Mouse (Mus musculus): ENCODE data around the gene Map1b. TPM values are rescaled to one million over a fixed set of nuclear protein-coding genes. Genes with fewer than 3 reads are reported as not detected.

The Map1b gene
- total RNA-seq, 2 experiments from 2014 or later: 586 to 655 TPM

- DNase-seq (ENCODE audit: low spot score in 2 of 2): no peak
- intact Hi-C loops (cut with DNase I): no loop called here
Observed at GRCm38 (mm10) chr13:99496106-99496505, 20.2 kb downstream of the Map1b start.

- no peak for DNase-seq (ENCODE audit: low spot score in 2 of 2)
- intact Hi-C loops (cut with DNase I): no loop called here
Observed at GRCm38 (mm10) chr13:99494416-99494815, 21.9 kb downstream of the Map1b start.

- DNase-seq (ENCODE audit: low spot score in 2 of 2): no peak
- intact Hi-C loops (cut with DNase I): no loop called here
Observed at GRCm38 (mm10) chr13:99493304-99493904, 22.9 kb downstream of the Map1b start.

- no peak for DNase-seq (ENCODE audit: low spot score in 2 of 2)
- intact Hi-C loops (cut with DNase I): no loop called here
Observed at GRCm38 (mm10) chr13:99492619-99493303, 23.6 kb downstream of the Map1b start.

GRCm38 (mm10) chr13:99489998-99490397 is 26.3 kb downstream of the Map1b start:
- intact Hi-C loops (cut with DNase I): no loop called here

GRCm38 (mm10) chr13:99489175-99489574 is 27.2 kb downstream of the Map1b start:
- intact Hi-C loops (cut with DNase I): no loop called here
- DNase-seq (ENCODE audit: low spot score in 2 of 2): no peak

More at GRCm38 (mm10) chr13:99489998-99490397, 26.3 kb downstream of the Map1b start:
- no peak for DNase-seq (ENCODE audit: low spot score in 2 of 2)

GRCm38 (mm10) chr13:99485861-99486260 is 30.5 kb downstream of the Map1b start:
- intact Hi-C loops (cut with DNase I): no loop called here
- no peak for DNase-seq (ENCODE audit: low spot score in 2 of 2)

- intact Hi-C loops (cut with DNase I): no loop called here
- DNase-seq (ENCODE audit: low spot score in 2 of 2): no peak
Observed at GRCm38 (mm10) chr13:99485331-99485733, 31.0 kb downstream of the Map1b start.

- DNase-seq (ENCODE audit: low spot score in 2 of 2): no peak
- intact Hi-C loops (cut with DNase I): no loop called here
Observed at GRCm38 (mm10) chr13:99484905-99485304, 31.4 kb downstream of the Map1b start.

- intact Hi-C loops (cut with DNase I): no loop called here
- no peak for DNase-seq (ENCODE audit: low spot score in 2 of 2)
Observed at GRCm38 (mm10) chr13:99483433-99483832, 32.9 kb downstream of the Map1b start.

- intact Hi-C loops (cut with DNase I): no loop called here
- no peak for DNase-seq (ENCODE audit: low spot score in 2 of 2)
Observed at GRCm38 (mm10) chr13:99475488-99475887, 40.9 kb downstream of the Map1b start.

- intact Hi-C loops (cut with DNase I): no loop called here
- DNase-seq (ENCODE audit: low spot score in 2 of 2): no peak
Observed at GRCm38 (mm10) chr13:99475033-99475432, 41.3 kb downstream of the Map1b start.

- DNase-seq (ENCODE audit: low spot score in 2 of 2): no peak
Observed at GRCm38 (mm10) chr13:99474108-99474507, 42.2 kb downstream of the Map1b start.

GRCm38 (mm10) chr13:99472028-99472427 is 44.3 kb downstream of the Map1b start:
- DNase-seq (ENCODE audit: low spot score in 2 of 2): no peak
- intact Hi-C loops (cut with DNase I): no loop called here

More at GRCm38 (mm10) chr13:99474108-99474507, 42.2 kb downstream of the Map1b start:
- intact Hi-C loops (cut with DNase I): no loop called here

GRCm38 (mm10) chr13:99470084-99470483 is 46.3 kb downstream of the Map1b start:
- no peak for DNase-seq (ENCODE audit: low spot score in 2 of 2)
- intact Hi-C loops (cut with DNase I): no loop called here

- DNase-seq (ENCODE audit: low spot score in 2 of 2): no peak
- intact Hi-C loops (cut with DNase I): no loop called here
Observed at GRCm38 (mm10) chr13:99468267-99468666, 48.1 kb downstream of the Map1b start.

GRCm38 (mm10) chr13:99466811-99467315 is 49.5 kb downstream of the Map1b start:
- intact Hi-C loops (cut with DNase I): no loop called here
- DNase-seq (ENCODE audit: low spot score in 2 of 2): no peak

- intact Hi-C loops (cut with DNase I): no loop called here
Observed at GRCm38 (mm10) chr13:99466064-99466463, 50.3 kb downstream of the Map1b start.

GRCm38 (mm10) chr13:99464551-99464950 is 51.8 kb downstream of the Map1b start:
- intact Hi-C loops (cut with DNase I): no loop called here
- no peak for DNase-seq (ENCODE audit: low spot score in 2 of 2)

More at GRCm38 (mm10) chr13:99466064-99466463, 50.3 kb downstream of the Map1b start:
- no peak for DNase-seq (ENCODE audit: low spot score in 2 of 2)

- no peak for DNase-seq (ENCODE audit: low spot score in 2 of 2)
- intact Hi-C loops (cut with DNase I): no loop called here
Observed at GRCm38 (mm10) chr13:99461886-99462285, 54.5 kb downstream of the Map1b start.

- DNase-seq (ENCODE audit: low spot score in 2 of 2): no peak
- intact Hi-C loops (cut with DNase I): no loop called here
Observed at GRCm38 (mm10) chr13:99459612-99460011, 56.7 kb downstream of the Map1b start.

Measured in left cerebral cortex, postnatal 36 days (tissue).